Mouse (Mus musculus) kidney, postnatal 10 days (tissue): ENCODE measurements around the gene Haus7.

Experiments
- DNase-seq: peaks from one replicate; pipeline ENCODE4 v3.0.0; 2021; ENCODE audit warnings: mixed read lengths

Gene Haus7

DNA sequence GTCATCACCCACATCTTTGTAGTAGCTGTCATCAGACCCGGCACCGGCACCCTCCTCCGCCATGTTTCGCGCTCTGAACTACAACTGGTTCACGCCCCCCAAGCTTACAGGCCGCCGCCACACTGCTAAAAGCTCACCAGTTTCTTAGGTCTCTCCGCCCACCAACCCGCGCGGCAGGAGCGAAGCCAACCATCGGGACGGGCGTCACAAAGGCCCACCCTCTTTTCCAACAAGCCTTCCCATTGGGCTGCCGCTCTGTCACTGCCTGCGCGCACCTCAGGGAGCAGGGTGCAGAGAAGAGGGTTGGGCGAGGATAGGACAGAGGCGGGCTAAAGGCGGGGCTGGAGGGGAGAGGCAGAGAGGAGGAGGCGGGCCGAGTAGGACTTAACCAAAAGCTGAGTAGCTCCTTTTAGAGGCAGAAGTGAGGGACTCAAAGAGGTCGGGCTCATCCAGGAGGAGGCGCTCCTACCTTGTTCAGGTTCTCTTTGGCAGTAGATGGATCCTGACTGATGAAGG is at the start of gene Haus7:
Gene Haus7, minus strand, starts transcription at position 168 of the 516 bp plus-strand sequence.
- peak; percentile 93 for DNase-seq

DNA sequence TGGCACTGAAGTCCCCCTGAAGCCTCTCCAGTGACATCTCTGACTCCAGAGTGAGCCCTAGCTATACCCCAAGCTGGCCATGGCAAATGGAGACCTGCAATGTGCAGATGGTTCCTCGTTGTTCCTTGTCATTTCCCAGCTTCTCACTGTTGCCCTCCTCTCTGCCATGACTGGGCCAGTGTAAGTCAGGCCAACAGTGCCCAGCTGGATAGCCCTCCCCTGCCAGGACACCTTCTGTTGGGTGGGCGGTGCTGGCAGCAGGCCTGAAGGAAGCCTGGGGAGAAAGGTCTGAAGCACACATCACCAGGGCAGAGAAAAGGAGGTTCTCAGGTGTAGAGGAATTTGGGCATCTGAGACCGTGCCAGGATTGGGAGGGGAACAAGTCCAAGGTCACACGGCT is 47.7 kb upstream of the Haus7 start:
- DNase-seq, result no peak

DNA sequence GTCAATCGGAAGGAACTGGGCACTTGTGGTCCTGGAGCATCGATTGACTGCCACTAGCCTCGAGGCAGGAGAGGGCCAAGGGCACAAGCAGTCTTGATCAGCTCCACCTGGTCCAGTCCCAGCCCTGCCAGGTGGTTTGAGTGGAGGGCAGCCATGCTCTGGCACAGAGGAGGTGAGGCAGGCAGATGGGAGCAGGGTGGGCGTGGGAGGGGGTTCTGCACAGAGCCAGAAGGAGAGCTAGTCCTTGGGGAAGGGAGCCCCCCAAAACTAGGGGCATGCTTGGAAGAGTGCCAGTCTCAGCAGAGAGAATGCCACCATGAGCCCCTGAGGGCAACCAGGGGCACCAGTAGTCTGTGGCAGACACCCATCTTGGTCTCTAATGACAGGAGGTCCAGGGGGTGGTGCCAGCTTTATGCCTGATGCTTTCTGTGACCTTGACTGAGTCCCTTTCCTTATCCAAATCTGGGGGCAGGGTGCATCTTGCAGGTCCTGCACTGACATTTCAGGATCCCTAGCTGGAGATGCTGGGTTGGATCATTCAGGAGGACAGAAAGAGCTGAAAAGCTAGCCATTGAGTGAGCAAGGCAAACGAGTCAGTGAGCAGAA is 46.4 kb upstream of the Haus7 start:
- no peak for DNase-seq

DNA sequence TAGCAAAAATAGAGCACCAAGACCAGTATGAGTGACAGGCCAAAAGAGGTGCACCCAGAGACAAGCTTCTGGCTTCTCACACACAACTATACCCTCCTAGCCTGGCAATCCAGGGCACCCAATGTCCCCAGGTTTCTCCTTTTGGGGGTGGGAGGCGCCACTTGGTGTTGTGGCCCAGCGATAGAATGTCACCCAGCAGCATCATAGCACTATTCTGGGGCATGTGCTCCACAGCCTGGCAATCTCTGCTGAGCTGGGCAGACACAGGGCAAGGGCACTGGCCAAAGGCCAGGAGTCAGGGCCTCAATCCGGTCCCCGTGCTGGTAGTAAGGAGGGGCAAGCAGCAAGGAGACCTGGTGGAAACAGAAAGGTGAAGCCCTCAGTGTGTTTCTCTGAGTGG is 37.9 kb upstream of the Haus7 start:
- DNase-seq, result no peak

DNA sequence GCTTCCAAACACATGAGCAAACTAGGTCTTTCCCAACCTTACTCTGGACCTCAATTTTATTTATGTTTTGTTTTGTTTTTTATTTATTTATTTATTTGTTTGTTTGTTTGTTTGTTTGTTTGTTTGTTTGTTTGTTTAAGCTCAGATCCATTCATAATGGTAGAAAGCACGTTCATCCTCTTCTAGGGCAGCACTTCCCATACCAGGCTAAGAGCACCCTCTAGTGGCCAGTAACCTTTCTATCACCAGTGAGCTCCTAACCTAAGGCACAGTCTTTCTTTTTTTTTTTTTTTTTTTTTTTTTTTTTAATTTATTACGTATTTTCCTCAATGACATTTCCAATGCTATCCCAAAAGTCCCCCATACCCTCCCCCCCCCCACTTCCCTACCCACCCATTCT is 34.7 kb upstream of the Haus7 start:
- peak; percentile 74 for DNase-seq

DNA sequence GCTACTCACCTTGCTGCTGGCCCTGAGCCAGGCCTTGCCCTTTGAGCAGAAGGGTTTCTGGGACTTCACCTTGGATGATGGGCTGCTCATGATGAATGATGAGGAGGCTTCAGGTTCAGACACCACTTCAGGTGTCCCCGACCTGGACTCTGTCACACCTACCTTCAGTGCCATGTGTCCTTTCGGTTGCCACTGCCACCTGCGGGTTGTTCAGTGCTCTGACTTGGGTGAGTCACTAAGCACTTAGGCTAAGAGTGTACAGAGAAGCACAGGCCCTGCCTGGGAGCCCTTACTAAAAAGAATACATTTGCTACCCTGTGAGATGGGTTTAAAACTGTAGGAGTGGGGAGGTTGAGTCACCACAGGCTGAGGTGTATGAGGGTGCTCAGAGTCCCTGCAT is 32.0 kb upstream of the Haus7 start:
- no peak for DNase-seq

DNA sequence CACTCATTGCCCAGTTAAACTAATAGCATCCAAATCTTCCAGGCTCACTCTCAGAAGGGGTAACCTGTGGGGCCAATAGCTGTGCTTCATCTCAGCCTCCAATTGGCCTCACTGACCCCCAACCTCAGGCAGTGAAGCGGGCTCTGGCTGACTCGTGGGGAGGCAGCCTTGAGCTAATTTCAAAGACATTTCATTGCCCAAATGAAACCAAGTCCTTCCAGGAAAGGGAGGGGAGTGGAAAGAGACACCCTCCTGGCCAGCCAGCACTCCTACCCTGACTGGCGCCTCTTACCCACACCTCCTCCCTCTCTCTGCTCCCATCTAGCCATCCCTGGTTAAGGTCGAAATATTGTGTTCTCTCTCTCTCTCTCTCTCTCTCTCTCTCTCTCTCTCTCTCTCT is 31.3 kb upstream of the Haus7 start:
- DNase-seq, result no peak

DNA sequence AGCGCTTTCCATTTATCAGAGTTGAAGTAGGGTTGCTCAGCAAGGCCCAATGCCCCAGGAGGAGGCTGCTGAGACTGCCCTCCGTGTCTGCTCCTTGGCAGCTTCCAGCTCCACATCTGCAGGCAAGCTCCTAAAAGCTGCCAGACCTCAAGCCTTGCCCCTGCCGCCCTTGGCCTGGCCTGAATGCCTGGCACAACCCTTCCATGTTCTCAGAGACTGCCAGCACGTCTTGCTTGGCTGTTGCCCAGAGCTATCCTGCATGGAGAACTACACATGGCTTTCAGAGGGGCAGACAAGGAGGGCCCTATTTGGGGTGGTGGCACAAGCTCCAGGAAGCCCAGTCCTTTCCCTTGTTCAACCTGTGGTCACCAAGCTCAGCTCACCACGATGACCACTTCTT is 28.1 kb upstream of the Haus7 start:
- DNase-seq, result no peak

DNA sequence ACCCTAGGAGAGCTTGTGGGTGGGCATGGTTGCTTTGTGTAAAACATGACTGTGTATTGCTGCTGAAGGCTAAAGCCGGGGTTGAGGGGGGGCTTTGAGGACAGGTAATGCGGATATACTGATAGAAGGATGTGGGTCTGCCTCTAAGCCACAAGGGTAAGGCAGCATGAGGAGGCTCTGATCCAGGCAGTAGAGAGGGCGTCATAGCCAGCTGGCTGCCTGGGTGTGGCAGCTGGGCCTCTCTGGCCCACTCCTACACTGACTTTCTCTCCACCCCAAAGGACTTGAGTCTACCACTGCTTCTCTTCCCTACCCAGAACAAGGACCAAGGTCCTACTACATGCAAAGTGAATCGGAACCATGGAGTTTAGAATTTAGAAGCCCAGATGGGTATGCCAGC is 26.0 kb upstream of the Haus7 start:
- DNase-seq, result no peak

DNA sequence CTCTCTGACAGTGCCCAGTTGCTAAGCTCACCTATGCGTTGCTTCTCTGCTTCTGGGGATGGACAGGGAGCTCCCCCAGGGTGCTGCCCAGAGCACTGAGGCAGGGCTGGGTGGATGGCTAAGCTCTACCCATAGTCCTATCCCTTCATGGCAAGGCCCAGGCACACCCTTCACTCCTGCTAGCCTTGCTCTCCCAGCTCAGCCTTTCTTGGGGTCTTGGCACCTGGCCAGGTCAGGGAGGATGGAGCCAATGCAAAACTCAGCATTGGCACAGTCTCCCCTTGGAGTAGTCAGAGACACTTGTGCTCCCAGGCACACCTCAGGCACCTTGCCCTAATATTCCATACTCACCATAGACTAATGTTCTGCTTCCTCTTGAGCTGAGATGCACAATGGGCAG is 25.2 kb upstream of the Haus7 start:
- DNase-seq, result peak; percentile 51

DNA sequence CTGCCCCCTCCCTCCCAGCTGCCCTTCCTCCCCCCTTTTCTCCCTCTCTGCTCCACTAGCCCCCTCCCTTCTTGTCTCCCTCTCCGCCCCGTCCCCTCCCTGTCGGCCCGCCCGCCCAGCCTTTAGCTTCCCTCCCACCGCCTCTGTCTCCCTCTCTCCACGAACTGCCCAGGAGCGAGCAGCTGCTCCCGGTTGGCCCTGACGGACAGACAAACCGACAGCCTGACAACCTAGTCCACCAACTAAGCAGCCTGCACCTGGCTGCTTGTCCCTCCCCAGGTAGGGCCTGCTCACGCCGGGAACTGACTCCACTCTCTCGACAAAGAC is 24.6 kb upstream of the Haus7 start, which contains the start of gene Bgn:
Gene Bgn, plus strand, starts transcription at position 119 of the 327 bp plus-strand sequence.
- peak; percentile 69 for DNase-seq

DNA sequence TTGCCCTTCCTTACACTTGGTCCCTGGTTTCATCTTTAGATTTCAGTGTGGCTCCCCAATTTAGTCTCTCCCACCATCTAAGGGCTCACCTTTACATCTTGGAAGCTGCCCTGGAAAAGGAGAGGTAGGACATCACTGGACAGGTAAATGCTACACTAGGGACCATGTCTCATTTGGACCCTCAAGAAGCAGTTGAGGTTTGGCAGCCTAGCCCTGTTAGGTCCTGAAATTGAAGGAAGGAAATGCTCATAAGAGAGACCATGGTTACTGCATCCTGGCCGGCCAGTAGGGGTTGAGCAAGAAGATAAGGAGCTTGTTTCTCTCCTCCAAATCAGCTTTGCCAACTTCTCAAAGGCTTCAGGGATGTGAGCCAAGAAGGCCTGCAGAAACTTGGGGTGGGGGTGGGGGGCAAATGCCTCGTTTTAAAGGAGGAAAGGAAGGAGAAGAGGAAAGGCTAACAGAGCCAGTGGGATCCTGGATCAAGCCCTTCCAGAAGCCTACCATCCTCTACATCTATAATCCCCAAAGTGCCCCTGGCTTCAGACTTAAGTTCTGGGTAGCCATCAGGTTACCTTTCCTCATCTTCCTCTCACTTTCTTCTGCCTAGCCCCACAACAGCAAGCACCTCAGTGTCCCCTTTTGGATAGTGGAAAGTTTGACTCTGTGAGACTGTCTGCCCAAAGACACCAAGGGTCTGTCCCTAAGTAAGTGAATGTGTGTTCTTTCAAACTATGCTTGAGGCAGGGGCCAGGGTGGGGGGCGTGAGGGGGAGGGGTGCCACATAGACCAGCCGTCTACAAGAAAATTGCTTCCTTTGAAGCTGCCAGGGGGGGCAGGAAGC is 24.0 kb upstream of the Haus7 start:
- DNase-seq, result no peak

DNA sequence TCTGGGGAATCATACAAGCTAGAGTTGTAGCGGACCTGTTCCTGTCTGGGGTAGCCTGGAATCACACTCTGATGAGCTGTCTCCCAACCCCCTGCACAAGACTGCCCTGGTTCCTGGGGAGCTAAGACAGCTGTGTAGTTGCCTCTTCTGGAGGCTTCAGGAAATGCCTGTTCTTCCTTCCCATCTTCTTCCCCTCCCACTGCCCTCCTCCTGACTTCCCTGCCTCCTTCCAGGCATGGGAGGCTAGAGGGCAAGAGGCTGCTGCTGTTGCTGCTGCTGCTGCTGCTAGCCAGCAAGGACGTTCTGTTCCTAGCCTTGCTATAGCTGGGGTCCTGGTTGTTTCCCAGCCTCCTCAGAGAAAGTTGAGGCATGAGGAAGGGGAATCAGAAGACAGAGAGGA is 21.5 kb upstream of the Haus7 start:
- peak; percentile 53 for DNase-seq

DNA sequence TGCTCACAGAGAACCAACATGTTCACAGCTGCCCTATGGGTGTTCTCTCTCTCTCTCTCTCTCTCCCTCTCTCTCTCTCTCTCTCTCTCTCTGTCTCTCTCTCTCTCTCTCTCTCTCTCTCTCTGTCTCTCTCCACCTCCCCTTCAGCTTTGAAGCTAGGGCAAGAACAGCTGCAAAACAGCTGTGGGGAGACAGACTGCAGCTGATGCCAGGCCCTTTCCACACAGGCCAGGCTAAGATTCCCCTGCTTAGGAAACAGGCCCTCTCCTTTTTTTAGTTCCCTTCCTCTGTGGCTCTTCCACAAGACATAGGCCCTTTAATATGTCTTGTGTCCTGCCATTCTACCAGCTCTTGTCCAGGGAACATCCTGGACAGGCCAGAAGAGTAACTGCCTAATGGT is 20.8 kb upstream of the Haus7 start:
- peak; percentile 66 for DNase-seq

DNA sequence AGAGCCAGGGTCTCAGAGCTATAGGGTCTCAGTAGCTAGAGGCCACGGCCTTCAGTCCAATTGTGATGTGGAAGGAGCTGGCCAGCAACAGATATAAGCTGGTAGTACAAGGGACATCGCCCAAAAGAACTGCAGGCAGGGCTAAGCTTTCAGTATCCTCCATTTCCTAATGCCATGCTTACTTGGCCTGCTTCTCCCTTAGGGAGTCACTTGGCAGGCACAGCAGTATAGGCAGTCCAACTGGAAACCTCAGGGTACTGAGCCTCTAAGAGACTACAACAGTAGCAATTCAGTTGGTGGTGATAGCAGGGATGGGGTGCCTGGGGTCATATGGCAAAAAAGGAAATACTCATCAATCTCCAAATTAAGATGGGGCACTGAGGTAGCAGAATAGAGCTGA is 18.7 kb upstream of the Haus7 start:
- DNase-seq, result no peak

DNA sequence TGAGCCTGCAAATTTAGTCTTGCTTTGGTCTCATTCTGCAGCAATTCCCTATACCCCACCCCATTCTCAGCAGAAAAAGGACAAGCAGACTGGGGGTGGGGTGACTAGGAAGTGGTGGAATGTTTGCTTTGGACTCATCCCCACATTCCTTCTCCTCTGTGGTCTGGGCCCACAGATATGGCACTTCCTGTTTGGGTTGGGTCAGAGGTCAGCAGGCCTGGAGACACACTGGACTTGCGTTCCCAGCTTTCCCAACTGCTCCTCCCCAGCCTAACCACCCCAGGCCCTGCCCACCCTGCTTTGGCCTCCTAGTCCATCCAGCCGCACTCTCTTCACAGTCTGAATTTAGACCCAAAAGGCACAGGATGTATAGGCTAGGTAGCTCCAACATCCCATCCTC is 17.8 kb upstream of the Haus7 start:
- DNase-seq, result peak; percentile 82

DNA sequence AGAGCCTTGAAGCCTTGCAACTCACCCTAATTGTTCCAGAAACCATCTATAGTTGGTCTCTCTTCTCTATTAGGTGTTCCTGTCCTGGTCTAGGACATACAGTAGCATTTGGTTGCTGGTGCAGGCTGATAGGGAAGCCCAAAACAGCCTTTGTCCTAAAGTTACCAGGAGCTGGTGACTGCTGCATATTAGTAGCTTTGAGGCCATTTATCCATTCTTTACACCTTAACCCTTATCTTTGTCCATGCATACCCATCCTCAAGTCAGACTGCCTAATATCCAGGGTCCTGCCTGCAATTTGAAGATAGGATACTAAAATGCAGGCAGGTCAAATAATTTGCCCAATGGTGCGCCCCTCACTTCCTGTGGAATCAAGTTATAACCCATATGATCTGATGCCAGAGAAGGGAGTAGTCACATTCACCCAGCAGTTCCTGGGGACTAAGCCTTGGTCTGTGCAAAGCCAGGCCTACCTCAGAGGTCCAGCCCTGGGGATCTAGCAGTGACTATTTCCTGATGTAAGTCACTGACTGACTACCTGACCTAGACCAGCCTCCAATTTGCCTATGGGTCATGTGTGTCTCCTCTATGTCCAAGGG is 16.9 kb upstream of the Haus7 start:
- DNase-seq, result no peak

DNA sequence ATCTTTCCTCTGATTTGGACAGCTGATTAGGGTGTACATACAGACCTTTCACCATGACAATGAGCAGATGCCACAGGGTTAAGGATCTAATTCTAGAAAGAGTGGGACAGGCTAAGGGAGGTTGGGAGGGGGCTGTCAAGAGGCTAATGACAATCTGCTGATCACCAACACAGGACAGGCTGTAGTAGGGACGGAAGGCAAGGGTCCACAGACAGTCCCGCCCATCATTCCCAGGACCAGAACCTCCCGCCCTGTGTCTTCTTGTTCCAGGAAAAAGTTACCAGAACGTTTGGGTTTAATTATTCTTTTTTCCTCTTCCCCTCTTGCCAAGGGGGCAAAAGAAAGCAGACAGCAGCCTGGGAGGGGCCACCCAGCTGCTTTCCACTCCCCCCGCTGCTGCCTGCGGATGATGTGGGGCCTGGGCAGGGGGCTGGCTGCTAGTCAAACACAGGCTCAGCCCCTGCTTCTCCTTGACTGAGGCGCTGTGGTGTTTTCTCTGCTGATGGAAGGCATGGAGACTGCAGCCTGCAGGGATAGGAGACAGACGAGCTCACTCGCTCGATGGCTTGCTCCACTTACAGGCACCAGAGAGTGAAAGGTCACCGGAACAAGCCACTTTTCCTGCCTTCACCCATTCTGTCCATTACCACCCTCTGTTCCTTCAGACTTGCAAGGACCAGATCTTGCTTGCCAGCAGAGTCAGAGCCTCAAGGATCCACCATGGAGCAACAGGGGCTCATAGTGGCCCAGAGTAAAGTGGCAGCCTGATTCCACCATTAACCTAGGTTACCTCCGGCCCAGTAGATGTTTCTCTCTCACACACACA is 15.7 kb upstream of the Haus7 start:
- peak; percentile 40 for DNase-seq

DNA sequence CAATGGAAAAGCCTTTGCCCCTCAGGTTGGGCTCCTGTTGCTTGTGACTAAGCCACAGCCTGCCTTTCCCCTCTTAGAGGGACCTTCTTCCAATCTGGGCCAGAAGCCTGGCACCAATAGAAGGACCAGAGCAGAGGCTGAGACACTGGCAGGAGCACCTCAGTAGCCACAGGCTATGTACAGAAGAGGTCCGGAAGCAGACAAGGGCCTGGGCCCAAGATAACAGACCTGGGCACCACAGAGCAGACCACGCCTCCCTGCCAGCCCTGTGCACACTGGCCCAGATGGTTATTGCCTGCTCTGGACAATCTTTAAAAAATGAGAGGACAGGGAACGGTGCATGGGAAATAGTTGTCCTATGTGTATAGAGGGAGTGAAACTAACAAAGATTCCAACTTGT is 12.9 kb upstream of the Haus7 start:
- DNase-seq, result no peak

DNA sequence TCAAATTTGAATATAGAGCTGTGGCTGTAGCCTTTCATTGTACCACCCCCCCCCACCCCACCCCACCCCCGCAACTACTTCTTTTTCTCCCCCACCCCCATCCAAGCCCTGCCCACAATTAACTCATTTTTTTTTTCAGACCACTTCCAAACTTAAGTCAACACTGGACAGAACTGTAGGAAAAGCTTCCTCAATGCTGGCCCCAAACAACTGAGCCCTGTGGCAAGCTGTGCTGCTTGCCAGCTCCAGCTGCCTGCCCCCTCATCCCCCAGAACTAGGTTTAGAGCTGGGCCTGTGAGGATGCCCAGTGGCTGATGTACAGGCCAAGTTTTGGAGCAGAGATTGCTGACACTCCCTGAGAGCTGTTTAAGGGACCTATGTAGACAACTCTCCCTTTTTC is 9.9 kb upstream of the Haus7 start:
- no peak for DNase-seq

DNA sequence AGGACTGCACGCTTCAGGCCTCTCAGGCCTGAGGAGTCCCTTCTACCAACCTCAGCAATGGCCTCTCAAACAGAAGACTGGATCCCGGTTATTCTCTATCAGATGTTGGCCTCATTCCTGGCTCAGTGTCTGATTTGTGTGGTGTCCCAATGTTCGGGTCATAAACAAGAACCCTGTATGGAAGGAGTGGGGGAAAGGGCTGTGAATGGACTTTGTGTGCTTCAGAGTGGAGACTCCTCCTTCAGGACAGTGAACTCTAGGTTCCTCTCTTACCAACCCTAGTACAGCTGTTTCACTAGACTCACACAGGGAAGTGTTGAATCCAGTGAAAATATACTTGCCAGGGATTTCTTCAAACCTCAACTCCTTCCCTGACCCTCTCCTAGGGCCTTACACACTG is 9.5 kb upstream of the Haus7 start:
- no peak for DNase-seq

DNA sequence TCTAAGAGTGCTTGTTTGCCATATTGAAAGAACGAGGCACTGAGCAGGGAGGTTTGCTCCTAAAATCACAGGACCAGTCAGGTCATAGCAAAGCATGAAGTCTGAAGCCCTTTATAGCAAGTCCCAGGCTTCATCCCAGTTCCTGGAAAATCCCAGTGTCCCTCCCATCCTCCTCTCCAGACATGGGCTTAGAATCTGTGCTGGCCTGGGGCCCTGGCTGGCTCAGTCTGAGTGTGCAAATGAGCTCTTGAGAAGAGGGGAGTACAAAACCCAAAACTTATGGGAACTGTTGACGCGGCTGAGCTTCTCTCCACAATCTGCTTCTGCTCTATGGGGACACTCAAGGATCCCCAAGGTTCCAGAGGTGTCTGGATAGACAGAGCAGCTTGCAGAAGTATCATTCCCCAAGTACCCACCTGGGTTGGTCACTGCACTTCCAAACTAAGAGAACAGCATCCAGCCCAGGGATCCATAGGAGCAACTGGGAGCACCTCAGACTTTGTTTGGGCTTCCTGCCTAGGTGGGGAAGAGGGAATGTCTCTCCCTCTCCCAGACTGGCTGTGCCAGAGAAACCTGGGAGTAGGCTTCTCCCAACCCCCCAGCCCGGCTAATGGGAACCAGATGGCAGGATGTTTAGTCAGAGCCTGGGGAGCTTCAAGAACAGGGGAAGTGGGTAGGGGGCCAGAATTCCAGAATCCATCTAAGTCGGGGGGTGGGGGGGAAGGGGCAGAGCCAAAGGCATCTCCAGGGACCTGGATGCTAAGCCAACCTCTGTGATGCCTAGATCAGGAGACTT is 8.8 kb upstream of the Haus7 start:
- DNase-seq, result peak; percentile 45
